Mouse (Mus musculus): ENCODE measurements around the gene Foxn3. TPM values are rescaled to one million over a fixed set of nuclear protein-coding genes. Genes with fewer than 3 reads are reported as not detected.

Foxn3 gene
- total and polyA plus RNA-seq, 3 experiments: 9.7 to 26.8 (median 11.0) TPM

DNA sequence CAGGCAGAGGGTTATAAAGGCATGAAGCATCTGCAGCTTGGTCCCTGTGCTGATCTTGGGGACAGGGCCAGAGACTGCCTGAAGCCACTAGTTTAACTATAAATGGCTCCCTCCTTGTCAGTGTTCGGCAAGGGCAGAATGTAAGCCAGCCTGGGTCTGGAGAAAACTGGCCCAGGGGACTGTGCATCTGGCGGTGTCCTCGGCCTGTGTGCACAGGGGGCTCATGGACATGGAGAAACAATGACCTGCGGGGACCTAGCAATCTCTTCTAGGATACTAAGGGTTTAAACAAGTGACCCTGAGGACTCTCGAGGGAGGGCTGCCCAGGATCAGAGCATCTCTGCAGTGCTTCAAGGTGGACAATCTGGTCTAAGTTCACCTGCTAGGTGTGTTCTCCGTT, 297.6 kb downstream of the Foxn3 start:
- in situ Hi-C loops (cut with MboI; ENCODE audit: low pct_ligation_motif_present, low pct_unique_long_range_greater_than_20kb, low sequenced_read_pairs): no loop called here
- Histone ChIP-seq H3K4me2 (ENCODE audit: insufficient read depth, low read depth, poor library complexity, severe bottlenecking) (no peak overlapping the region), H3K79me2 (replicated peaks; ENCODE audit: control insufficient read depth, extremely low read depth, insufficient read depth, poor library complexity, severe bottlenecking) (no peaks in the 10 kb centered on the region), H3K27ac (ENCODE audit: insufficient read depth, low read depth) (no peak overlapping the region), H3K4me1 (ENCODE audit: control insufficient read depth in 1 of 2, insufficient read depth in 2 of 2) (peaks cover 0 to 38% of the 10 kb centered on the region in 2 experiments; a peak in 2 of 4 replicates), H3K27me3 (replicated peaks) (no peaks in the 10 kb centered on the region), H3K4me3 (replicated peaks in 1 of 3; ENCODE audit: low read depth in 2 of 3, low read length in 2 of 3, poor library complexity in 1 of 3) (no peak overlapping the region), H3K9ac (ENCODE audit: insufficient read depth, low read depth) (no peak overlapping the region), H3K9me3 (replicated peaks; ENCODE audit: low read length) (no peaks in the 10 kb centered on the region), H3K36me3 (replicated peaks in 1 of 2; ENCODE audit: control insufficient read depth in 1 of 2, insufficient read depth in 1 of 2, low read length in 1 of 2) (peaks cover 7 to 54% of the 10 kb centered on the region in 2 experiments)
- DNase-seq (ENCODE audit: extremely low read depth): no peak
- dilution Hi-C loops (cut with MboI; ENCODE audit: extremely low pct_ligation_motif_present, extremely low pct_unique_long_range_greater_than_20kb, low sequenced_read_pairs): no loop called here
- no peak for TF ChIP-seq JUN (IDR thresholded peaks at IDR 0.05; ENCODE audit: insufficient read depth, low read depth, low read length)
- no peak for TF ChIP-seq EP300 (IDR thresholded peaks at IDR 0.05; ENCODE audit: low read length)
- no peak for TF ChIP-seq RCOR1 (conservative IDR thresholded peaks at IDR 0.05; ENCODE audit: low read depth, low read length)
- no peak for TF ChIP-seq TBP (conservative IDR thresholded peaks at IDR 0.05; ENCODE audit: low read depth, low read length)

GRCm38 (mm10) chr12:99264386-99264785, 299.0 kb downstream of the Foxn3 start:
- no peak overlapping the region for H3K4me3 ChIP-seq (replicated peaks in 1 of 3; ENCODE audit: low read depth in 2 of 3, low read length in 2 of 3, poor library complexity in 1 of 3)
- H3K4me1 ChIP-seq (ENCODE audit: control insufficient read depth in 1 of 2, insufficient read depth in 2 of 2): peaks cover 3 to 51% of the 10 kb centered on the region in 2 experiments; a peak in 2 of 4 replicates
- H3K79me2 ChIP-seq (replicated peaks; ENCODE audit: control insufficient read depth, extremely low read depth, insufficient read depth, poor library complexity, severe bottlenecking): no peaks in the 10 kb centered on the region
- in situ Hi-C loops (cut with MboI; ENCODE audit: low pct_ligation_motif_present, low pct_unique_long_range_greater_than_20kb, low sequenced_read_pairs) (no loop called here), dilution Hi-C loops (cut with MboI; ENCODE audit: extremely low pct_ligation_motif_present, extremely low pct_unique_long_range_greater_than_20kb, low sequenced_read_pairs) (no loop called here)
- no peaks in the 10 kb centered on the region for H3K27me3 ChIP-seq (replicated peaks)
- peaks cover 7 to 51% of the 10 kb centered on the region in 2 experiments for H3K36me3 ChIP-seq (replicated peaks in 1 of 2; ENCODE audit: control insufficient read depth in 1 of 2, insufficient read depth in 1 of 2, low read length in 1 of 2)
- DNase-seq (ENCODE audit: extremely low read depth): peak; percentile 33
- no peak overlapping the region for H3K4me2 ChIP-seq (ENCODE audit: insufficient read depth, low read depth, poor library complexity, severe bottlenecking)
- no peaks in the 10 kb centered on the region for H3K9me3 ChIP-seq (replicated peaks; ENCODE audit: low read length)
- H3K27ac ChIP-seq (ENCODE audit: insufficient read depth, low read depth): no peak overlapping the region
- no peak overlapping the region for H3K9ac ChIP-seq (ENCODE audit: insufficient read depth, low read depth)
- no peak for TF ChIP-seq PAX5 (IDR thresholded peaks at IDR 0.05; ENCODE audit: low read length)

DNA sequence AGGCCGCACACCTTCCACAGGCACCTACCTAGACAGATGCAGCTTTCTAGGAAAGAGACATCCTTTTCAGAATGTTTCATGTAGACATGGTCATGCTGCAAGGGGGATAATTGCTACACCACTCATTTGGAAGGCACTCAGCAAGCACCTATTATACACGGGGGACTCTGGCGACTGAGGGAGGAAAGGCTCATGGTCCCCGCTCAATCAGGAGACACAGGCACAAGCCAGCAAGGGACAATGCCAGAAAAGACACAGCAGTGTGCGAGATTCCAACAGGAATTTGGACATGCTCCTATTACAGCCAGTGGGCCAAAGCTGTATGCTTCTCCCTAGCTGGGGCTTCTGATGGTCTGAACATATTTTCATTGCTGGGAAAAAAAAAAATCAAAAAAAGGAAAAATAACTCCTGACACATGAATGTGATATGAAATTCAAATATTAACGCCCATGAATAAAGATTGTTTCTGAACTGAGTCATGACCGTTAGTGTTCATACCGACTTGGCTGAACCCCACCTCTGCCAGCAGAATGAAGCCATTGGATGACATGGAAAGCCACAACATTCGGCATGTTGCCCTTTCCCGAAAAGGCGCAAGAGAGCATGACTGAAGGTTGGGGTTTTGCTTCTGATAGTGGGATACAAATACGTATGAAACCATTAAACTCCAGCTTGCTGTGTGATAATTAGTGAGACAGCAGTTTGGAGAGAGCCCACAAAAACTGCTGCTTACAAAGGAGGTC, 299.6 kb downstream of the Foxn3 start:
- DNase-seq (ENCODE audit: extremely low read depth): no peak
- Histone ChIP-seq H3K4me2 (ENCODE audit: insufficient read depth, low read depth, poor library complexity, severe bottlenecking) (no peak overlapping the region), H3K9ac (ENCODE audit: insufficient read depth, low read depth) (no peak overlapping the region), H3K79me2 (replicated peaks; ENCODE audit: control insufficient read depth, extremely low read depth, insufficient read depth, poor library complexity, severe bottlenecking) (no peaks in the 10 kb centered on the region), H3K9me3 (replicated peaks; ENCODE audit: low read length) (no peaks in the 10 kb centered on the region), H3K4me3 (replicated peaks in 1 of 3; ENCODE audit: low read depth in 2 of 3, low read length in 2 of 3, poor library complexity in 1 of 3) (no peak overlapping the region), H3K27me3 (replicated peaks) (no peaks in the 10 kb centered on the region), H3K27ac (ENCODE audit: insufficient read depth, low read depth) (no peak overlapping the region), H3K4me1 (ENCODE audit: control insufficient read depth in 1 of 2, insufficient read depth in 2 of 2) (peaks cover 3 to 51% of the 10 kb centered on the region in 2 experiments; a peak in 2 of 4 replicates), H3K36me3 (replicated peaks in 1 of 2; ENCODE audit: control insufficient read depth in 1 of 2, insufficient read depth in 1 of 2, low read length in 1 of 2) (peaks cover 7 to 46% of the 10 kb centered on the region in 2 experiments)
- dilution Hi-C loops (cut with MboI; ENCODE audit: extremely low pct_ligation_motif_present, extremely low pct_unique_long_range_greater_than_20kb, low sequenced_read_pairs) (no loop called here), in situ Hi-C loops (cut with MboI; ENCODE audit: low pct_ligation_motif_present, low pct_unique_long_range_greater_than_20kb, low sequenced_read_pairs) (no loop called here)
- no peak for TF ChIP-seq UBTF (IDR thresholded peaks at IDR 0.05; ENCODE audit: low read depth, low read length)
- no peak for TF ChIP-seq RAD21 (IDR thresholded peaks at IDR 0.05; ENCODE audit: low read depth, low read length)
- TF ChIP-seq POLR2A (IDR thresholded peaks at IDR 0.05; ENCODE audit: low read depth, low read length): no peak
- no peak for TF ChIP-seq CHD1 (IDR thresholded peaks at IDR 0.05; ENCODE audit: low read depth, low read length)
- no peak for TF ChIP-seq ZNF384 (IDR thresholded peaks at IDR 0.05; ENCODE audit: low read depth, low read length)
- no peak for TF ChIP-seq ELF1 (IDR thresholded peaks at IDR 0.05; ENCODE audit: low read depth, low read length)
- no peak for TF ChIP-seq SMC3 (IDR thresholded peaks at IDR 0.05; ENCODE audit: low read depth, low read length)
- no peak for TF ChIP-seq CHD2 (IDR thresholded peaks at IDR 0.05; ENCODE audit: low read length)
- no peak for TF ChIP-seq ZC3H11A (IDR thresholded peaks at IDR 0.05; ENCODE audit: low read depth, low read length)
- no peak for TF ChIP-seq TBP (conservative IDR thresholded peaks at IDR 0.05; ENCODE audit: low read depth, low read length)
- no peak for TF ChIP-seq BHLHE40 (IDR thresholded peaks at IDR 0.05; ENCODE audit: low read depth, low read length)
- TF ChIP-seq USF2 (conservative IDR thresholded peaks at IDR 0.05; ENCODE audit: low read depth, low read length): no peak
- no peak for TF ChIP-seq POLR2AphosphoS2 (IDR thresholded peaks at IDR 0.05; ENCODE audit: low read depth, low read length)
- no peak for TF ChIP-seq USF1 (IDR thresholded peaks at IDR 0.05; ENCODE audit: low read depth, low read length)
- TF ChIP-seq IRF4 (IDR thresholded peaks at IDR 0.05; ENCODE audit: low read depth, low read length): no peak
- no peak for TF ChIP-seq ZMIZ1 (IDR thresholded peaks at IDR 0.05; ENCODE audit: low read depth, low read length)

Data from CH12.LX (cell line).